Mouse (Mus musculus) macrophage (primary cell): ENCODE results near the gene Nudt22. TPM values are rescaled to one million over a fixed set of nuclear protein-coding genes. Genes with fewer than 3 reads are reported as not detected.

ENCODE experiments used
- H3K27ac ChIP-seq: fragments of 350-480 bp; formaldehyde crosslinking; 2 replicates; pipeline ENCODE4 v1.9.0; 2021
- H3K36me3 ChIP-seq: fragments of 350-480 bp; formaldehyde crosslinking; 2 replicates; pipeline ENCODE4 v1.9.0; 2021; ENCODE audit errors: inconsistent target
- H3K4me3 ChIP-seq: fragments of 350-480 bp; formaldehyde crosslinking; 2 replicates; pipeline ENCODE4 v1.9.0; 2021; ENCODE audit errors: inconsistent target
- H3K79me2 ChIP-seq: fragments of 350-480 bp; formaldehyde crosslinking; 2 replicates; pipeline ENCODE4 v1.9.0; 2021; ENCODE audit errors: inconsistent target
- WGBS: methylation state at CpG from one replicate; pipeline ENCODE4 v1.1.7; 2026; ENCODE audit warnings: inconsistent platforms; ENCODE audit not compliant: missing documents; 5-methylcytosine and 5-hydroxymethylcytosine counted together
- polyA plus RNA-seq: library from polyadenylated mRNA; stranded (reverse); fragments of 250-400 nt; gene quantifications from 3 replicates; pipeline ENCODE4 v1.2.4, GENCODE M21; 2018; ENCODE audit warnings: inconsistent platforms
- total RNA-seq, 78 experiments: library from RNA; depleted of rRNA; stranded (reverse); fragments of 250-400 nt; gene quantifications; 1 replicate in 9 of 78; 2 replicates in 24 of 78; 3 replicates in 43 of 78; 4 replicates in 2 of 78; pipeline ENCODE4 v1.2.4; 2018; ENCODE audit warnings: inconsistent platforms in 56 of 78

Nudt22 gene
- total RNA-seq (2018; cell fraction: chromatin; rRNA removed) = 10 to 100 TPM in 2 of 26 experiments, 1 to 10 TPM in 22, under 1 TPM in 1, not detected in 1; 0.93 to 12.8 (median 4.3) TPM
- total RNA-seq (2018; cell fraction: cytosol; rRNA removed) = 1 to 10 TPM; 2.1 to 8.4 (median 6.4) TPM
- total RNA-seq (2018; cell fraction: nucleus; rRNA removed) = 1 to 10 TPM in 25 of 26 experiments, not detected in 1; 1.4 to 9.5 (median 4.6) TPM
- polyA plus RNA-seq = 4.5 to 6.6 TPM (median 5.3 TPM) in 3 replicates

DNA sequence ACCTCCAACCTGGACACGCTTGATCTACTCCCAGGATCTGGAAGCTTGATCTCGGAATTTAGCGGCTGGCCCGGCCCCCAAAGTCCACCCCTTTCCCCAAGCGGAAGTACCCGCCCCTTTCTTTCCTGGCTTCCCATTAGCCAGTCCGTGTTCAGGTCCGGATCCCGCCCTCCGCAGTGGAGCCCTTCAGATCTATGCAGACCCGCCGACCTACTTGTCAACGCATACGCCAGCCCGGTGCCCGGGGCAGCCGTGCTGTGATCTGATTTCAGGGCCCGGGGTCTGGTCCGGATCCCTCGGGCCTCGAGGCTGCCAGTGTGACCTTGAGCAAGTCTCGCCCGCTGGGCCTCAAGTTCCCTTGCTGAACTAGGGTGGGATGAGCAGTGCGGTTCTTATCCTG, at the start of gene Nudt22, which contains the start of gene Trpt1:
Nudt22 (minus strand) TSS at position 112 of the 400 bp plus-strand sequence.
Trpt1 (plus strand) TSS at position 126 of the 400 bp plus-strand sequence.
- no peaks in the 10 kb centered on the region for H3K79me2 ChIP-seq
- H3K4me3 ChIP-seq = peak within 1 kb of the TSS; percentile 51
- 3% methylated on average over 24 of the region's 24 CpGs for WGBS
- H3K36me3 ChIP-seq = peaks cover 28% of the 10 kb centered on the region
- peak within 1 kb of the TSS; percentile 27; the same call in 1 of the 2 replicates for H3K27ac ChIP-seq

DNA sequence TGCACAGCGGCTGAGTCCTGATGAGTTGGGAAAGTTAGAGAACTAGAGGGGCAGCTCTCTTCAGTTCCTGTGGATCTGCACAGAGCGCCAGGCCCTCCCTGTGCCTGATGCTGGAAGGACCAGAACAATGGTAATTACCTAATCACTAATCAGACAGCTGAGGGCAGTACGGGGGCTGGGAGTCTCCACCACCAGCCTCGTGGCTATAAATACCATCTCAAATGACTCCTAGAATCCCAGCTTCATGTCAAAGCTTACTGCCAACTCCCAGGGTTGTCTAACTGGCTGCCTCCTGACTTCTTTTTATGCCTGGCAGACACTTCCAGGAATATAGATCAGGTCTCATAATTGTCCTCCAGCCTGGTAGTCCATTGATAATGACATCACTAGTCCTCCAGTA, 48.8 kb upstream of the Nudt22 start:
- no peak overlapping the region for H3K4me3 ChIP-seq
- no peaks in the 10 kb centered on the region for H3K36me3 ChIP-seq
- H3K27ac ChIP-seq = no peak overlapping the region
- 88% methylated on average over 4 of the region's 4 CpGs for WGBS
- no peaks in the 10 kb centered on the region for H3K79me2 ChIP-seq

DNA sequence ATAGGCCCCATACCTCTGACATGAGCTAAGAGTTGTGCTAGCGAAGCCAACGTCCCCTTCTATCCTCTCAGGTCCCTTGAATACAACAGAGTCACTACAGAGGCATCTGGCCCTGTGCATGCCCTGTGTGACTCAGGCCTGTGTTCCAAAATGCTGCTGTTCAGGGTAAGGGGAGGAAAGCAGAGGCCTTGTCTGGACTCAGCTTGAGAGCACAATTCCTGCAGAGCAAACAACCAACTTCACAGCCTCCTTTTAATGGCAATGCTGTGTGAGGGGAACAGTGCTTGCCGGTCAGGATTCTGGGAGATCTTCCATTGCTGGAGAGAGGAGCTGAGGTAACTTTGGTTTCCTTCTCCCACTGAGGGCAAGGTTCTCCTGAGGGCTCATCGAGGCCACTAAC, 48.4 kb upstream of the Nudt22 start:
- H3K4me3 ChIP-seq = no peak overlapping the region

GRCm38 (mm10) chr19:7041171-7041570, 45.3 kb upstream of the Nudt22 start:
- WGBS = 91% methylated on average over 2 of the region's 2 CpGs
- Histone ChIP-seq H3K79me2 (peaks cover 33% of the 10 kb centered on the region), H3K27ac (no peak overlapping the region), H3K4me3 (no peak overlapping the region; the same call in 1 of the 2 replicates), H3K36me3 (no peaks in the 10 kb centered on the region)

More for the DNA sequence above, 48.4 kb upstream of the Nudt22 start:
- Histone ChIP-seq H3K36me3 (no peaks in the 10 kb centered on the region), H3K27ac (no peak overlapping the region), H3K79me2 (peaks cover 1% of the 10 kb centered on the region)
- WGBS = 86% methylated on average over 4 of the region's 4 CpGs

DNA sequence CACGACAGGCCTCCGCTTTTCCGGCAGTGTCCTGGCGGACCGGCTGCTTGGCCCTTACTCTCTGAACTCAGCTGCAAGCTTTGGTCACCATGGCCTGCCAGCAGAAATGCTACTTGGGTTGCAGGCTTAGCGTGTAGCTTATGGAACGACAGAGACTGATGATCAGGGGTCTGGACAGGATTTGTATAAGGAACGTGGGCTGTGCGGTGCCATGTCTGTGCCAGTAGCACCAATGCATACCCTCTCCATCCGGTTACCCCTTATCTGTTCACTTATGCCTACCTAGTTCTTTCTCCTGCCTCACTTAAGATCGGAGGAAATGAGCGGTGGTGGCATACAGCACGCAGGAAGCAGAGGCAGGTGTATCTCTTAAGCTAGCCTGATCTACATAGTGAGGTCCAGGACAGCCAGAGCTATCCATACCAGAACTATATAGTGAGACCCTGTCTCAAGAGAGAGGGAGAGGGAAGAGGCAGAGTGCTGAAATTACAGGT, 44.8 kb upstream of the Nudt22 start:
- peaks cover 37% of the 10 kb centered on the region for H3K79me2 ChIP-seq
- peak overlapping the region; percentile 70 for H3K27ac ChIP-seq
- no peaks in the 10 kb centered on the region for H3K36me3 ChIP-seq
- peak overlapping the region; percentile 70 for H3K4me3 ChIP-seq
- WGBS = 27% methylated on average over 13 of the region's 13 CpGs

DNA sequence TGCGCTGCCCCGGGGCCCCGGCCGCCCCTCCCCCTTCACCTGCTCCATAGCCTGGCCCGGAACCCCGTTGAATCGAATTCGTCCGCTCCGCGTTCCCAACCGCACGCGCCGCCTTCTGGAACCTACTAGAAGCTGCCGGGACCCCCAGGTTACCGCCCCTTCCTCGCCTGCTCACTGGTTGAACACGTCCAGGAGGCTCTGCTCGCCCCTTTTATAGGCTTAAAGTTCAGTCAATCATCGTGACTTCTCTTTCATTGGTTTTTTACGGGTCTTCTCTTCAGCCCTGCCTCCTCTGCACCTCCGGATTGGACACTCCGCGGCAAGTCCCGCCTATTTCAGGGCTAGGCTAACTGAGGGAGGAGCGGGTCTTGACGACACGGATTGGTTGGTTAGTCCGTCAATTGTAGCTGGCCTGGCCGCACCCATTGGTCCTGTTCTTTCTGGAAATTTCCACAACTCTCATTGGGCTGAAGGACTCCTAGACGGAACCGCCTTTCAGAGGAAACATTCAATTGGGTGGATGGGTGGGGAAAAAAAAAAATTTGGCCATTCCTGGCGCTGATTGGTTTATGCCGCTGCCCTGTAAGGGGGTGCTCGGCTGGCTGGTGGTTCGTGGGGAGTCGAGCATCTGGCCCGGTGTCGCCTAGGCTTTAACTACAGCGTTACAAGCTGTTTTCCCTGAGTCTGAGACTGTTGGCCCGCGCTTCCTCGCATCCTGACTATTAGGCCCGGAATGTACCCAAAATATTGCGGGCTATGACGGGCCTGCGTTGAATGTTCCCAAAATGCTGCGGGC, 44.1 kb upstream of the Nudt22 start, which contains the start of gene Stip1:
Stip1 (minus strand) TSS at position 127 of the 796 bp plus-strand sequence.
- Histone ChIP-seq H3K27ac (peak within 1 kb of the TSS; percentile 70), H3K36me3 (0 out of 2 replicates have a peak, but pooled peaks cover 4% of the 10 kb centered on the region), H3K79me2 (peaks cover 44% of the 10 kb centered on the region), H3K4me3 (peak within 1 kb of the TSS; percentile 70)
- WGBS = under 1% methylated on average over 41 of the region's 49 CpGs

- Histone ChIP-seq H3K36me3 (0 out of 2 replicates have a peak, but pooled peaks cover 7% of the 10 kb centered on the region), H3K79me2 (peaks cover 47% of the 10 kb centered on the region), H3K27ac (peak overlapping the region; percentile 29; the same call in 1 of the 2 replicates), H3K4me3 (peak overlapping the region; percentile 70)
- 4% methylated on average over 35 of the region's 35 CpGs for WGBS
Observed at GRCm38 (mm10) chr19:7039088-7039720, 43.3 kb upstream of the Nudt22 start.

GRCm38 (mm10) chr19:7034006-7034405, 38.1 kb upstream of the Nudt22 start:
- H3K4me3 ChIP-seq = no peak overlapping the region
- WGBS = 93% methylated on average over 5 of the region's 5 CpGs
- H3K79me2 ChIP-seq = peaks cover 43% of the 10 kb centered on the region
- no peak overlapping the region for H3K27ac ChIP-seq
- H3K36me3 ChIP-seq = peaks cover 45% of the 10 kb centered on the region

DNA sequence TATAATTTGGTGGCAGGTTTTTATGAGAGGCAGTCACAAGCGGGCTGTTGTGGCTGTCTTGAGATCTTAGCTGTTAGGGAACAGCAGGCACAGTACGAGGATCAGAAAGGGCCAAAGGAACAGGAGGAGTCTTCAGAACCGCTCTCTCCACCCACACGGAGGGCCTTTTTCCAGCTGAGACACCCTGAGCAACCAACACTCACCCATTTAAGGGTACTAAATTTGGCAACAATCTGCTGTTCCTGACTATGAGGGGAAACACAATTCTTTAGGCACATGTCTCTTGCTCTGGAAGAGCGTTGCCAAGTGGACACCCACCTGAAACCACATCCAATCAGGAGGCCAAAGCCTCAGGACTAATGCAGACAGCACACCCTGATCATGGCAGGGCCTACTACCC, 33.6 kb upstream of the Nudt22 start:
- peaks cover 79% of the 10 kb centered on the region for H3K36me3 ChIP-seq
- H3K79me2 ChIP-seq = no peaks in the 10 kb centered on the region; the same call in 1 of the 2 replicates
- H3K4me3 ChIP-seq = no peak overlapping the region
- no peak overlapping the region for H3K27ac ChIP-seq
- WGBS = 97% methylated on average over 5 of the region's 5 CpGs

- Histone ChIP-seq H3K79me2 (peaks cover 34% of the 10 kb centered on the region), H3K4me3 (no peak overlapping the region), H3K36me3 (peaks cover 54% of the 10 kb centered on the region; the same call in 1 of the 2 replicates), H3K27ac (peak overlapping the region; percentile 100)
- 9% methylated on average over 3 of the region's 3 CpGs for WGBS
Observed at GRCm38 (mm10) chr19:7020224-7020641, 24.3 kb upstream of the Nudt22 start.

- Histone ChIP-seq H3K4me3 (peak within 1 kb of the TSS; percentile 88), H3K79me2 (peaks cover 45% of the 10 kb centered on the region), H3K36me3 (peaks cover 53% of the 10 kb centered on the region; the same call in 1 of the 2 replicates), H3K27ac (peak within 1 kb of the TSS; percentile 100)
- 1% methylated on average over 5 of the region's 5 CpGs for WGBS
Observed at GRCm38 (mm10) chr19:7019191-7019590, 23.3 kb upstream of the Nudt22 start, which contains the start of gene Fermt3. Gene Fermt3 (minus strand): TSS chr19:7019469.

- Histone ChIP-seq H3K79me2 (peaks cover 51% of the 10 kb centered on the region), H3K4me3 (peak overlapping the region; percentile 88), H3K27ac (peak overlapping the region; percentile 100), H3K36me3 (peaks cover 55% of the 10 kb centered on the region; the same call in 1 of the 2 replicates)
- 3% methylated on average over 11 of the region's 11 CpGs for WGBS
Observed at GRCm38 (mm10) chr19:7018546-7018945, 22.6 kb upstream of the Nudt22 start.

DNA sequence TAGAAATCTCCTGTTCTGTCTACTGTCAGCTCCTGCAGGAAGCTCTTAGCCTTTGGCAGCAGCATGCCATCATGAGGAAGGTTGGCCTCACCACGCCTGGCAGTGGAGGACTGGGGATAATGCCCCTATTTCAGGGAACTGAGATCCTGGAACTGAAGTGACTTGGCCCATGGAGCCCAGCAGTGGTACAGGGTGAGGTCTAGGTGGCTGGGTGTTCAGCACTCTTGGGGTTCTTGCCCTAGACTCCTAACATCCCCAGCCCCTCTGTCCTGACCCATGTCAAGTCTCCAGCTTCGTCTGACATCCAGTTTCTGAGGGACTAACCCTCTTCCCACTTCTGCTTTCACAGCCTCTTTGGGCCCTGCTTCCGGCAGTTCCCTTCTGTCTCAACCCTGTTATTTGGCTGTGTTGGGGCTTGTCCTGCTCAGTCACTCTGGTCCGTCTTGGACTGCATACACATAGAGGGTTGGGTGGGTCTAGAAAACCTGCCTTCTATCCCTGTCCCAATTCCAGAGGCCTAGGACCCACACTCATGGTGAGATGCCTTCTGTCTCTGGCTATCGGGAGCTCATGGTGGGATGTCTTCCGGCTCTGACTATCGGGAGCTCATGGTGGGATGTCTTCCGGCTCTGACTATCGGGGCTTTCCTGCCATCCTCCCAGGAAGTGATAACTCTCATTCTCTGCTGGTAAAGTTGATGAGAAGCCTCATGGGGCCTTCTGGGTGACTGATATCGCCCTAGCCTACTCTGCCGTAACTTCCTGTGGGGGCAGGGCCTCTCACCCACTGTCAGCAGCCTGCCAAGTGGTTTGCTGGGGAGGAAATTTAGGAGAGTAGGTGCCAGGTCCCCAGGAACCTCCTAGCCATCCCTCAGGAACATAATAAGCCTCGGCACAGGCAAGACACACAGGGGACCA, 21.9 kb upstream of the Nudt22 start:
- H3K27ac ChIP-seq = peak overlapping the region; percentile 100
- peaks cover 58% of the 10 kb centered on the region for H3K36me3 ChIP-seq
- 4% methylated on average over 12 of the region's 12 CpGs for WGBS
- H3K79me2 ChIP-seq = peaks cover 59% of the 10 kb centered on the region
- H3K4me3 ChIP-seq = peak overlapping the region; percentile 88
